Mouse (Mus musculus): ENCODE data around the gene Pik3r6. TPM values are rescaled to one million over a fixed set of nuclear protein-coding genes. Genes with fewer than 3 reads are reported as not detected.

The Pik3r6 gene
- total RNA-seq, 2 experiments from 2014 or later, result 2.7 to 2.9 TPM

Other genes with a start within 250 kb of the Pik3r6 start
- 10 to 100 TPM in 1 of 2 experiments, 1 to 10 TPM in 1; 6.9 to 10.9 TPM for gene Ntn1, start 102.2 kb upstream of the Pik3r6 start, total RNA-seq (2021)
- gene Pik3r5, start 70.9 kb upstream of the Pik3r6 start, total RNA-seq (2021), result under 1 TPM; 0.35 to 0.41 TPM
- gene Mfsd6l, start 53.2 kb downstream of the Pik3r6 start, total RNA-seq (2021), result not detected
- gene Ccdc42, start 84.0 kb downstream of the Pik3r6 start, total RNA-seq (2021), result under 1 TPM in 1 of 2 experiments, not detected in 1; 0.18 TPM
- gene Myh10, start 188.5 kb downstream of the Pik3r6 start, total RNA-seq (2021), result 10 to 100 TPM; 16.4 to 23.0 TPM